Mouse (Mus musculus) heart, postnatal 25 days (tissue): ENCODE measurements at regions not wholly inside any gene's neighbourhood (a gene's known extent, or its start where the extent isn't known, plus 50 kb on each side); places are given as distances from the start of the nearest gene placed in this dataset.

Experiments
- DNase-seq: peaks from one replicate; pipeline ENCODE4 v3.0.0; 2022; ENCODE audit warnings: low spot score
- intact Hi-C: fragments of 180-260 bp; cut with DNase I; formaldehyde crosslinking; loops from one replicate; pipeline ENCODE4 v1.15.1; 2025

DNA sequence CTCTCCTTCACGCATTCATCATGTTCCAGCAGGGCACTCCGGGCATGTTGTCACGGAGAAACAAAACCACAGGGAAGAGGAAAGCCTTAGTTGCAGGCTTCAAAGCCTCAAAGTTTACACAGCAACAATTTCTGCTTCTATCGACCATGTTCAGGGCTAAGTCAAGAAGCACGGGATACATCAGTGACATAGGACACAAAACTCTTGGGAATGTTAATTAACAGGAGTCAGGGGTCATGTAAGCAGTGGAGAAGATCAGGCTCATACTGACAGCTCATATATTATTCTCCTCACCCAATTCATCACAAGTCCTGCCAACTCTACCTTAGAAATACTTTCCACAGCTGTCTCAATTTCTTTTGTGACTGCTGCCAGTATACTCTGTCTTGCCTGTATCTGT is 133.0 kb upstream of the Btbd3 start:
- DNase-seq: no peak
- intact Hi-C loops: no loop called here

DNA sequence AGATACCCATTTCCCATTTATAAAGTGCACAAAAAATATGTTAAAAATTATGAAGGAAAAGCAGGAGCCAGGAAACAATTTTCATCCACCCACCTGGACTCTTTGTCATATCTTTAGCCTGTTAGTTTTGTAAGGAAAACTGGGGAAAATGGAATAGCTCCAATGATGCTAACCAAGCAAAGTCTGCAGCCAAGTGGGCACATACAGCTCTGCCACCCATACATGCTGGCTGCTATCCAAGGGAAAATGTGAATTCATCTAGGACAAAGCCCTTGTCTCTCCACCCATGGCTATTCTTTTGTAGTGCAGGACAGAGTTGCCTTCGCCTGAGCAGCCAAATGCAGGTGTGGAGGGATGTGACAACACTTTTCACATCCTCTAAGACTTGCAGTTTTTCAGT is 135.5 kb upstream of the Btbd3 start:
- intact Hi-C loops: no loop called here
- DNase-seq: no peak

DNA sequence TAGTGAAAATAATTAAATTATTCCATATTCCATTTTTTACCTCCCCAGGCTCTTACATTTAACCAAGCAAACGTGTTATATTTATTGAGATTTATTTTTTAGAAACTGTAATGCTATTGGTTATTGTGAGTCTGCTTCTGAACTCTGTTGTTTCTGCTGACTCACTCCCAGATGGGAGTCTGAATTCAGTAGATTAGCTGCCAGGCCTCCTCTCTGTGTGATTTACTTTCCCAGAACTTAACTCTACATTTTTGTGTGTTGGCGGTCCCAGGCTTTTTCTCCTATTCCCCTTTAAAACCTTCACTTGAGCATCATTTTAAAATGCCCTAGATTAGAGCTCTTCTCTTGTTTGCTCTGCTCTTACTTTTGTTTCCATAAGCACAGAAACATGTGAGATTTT is 136.2 kb upstream of the Btbd3 start:
- no peak for DNase-seq
- intact Hi-C loops: no loop called here

DNA sequence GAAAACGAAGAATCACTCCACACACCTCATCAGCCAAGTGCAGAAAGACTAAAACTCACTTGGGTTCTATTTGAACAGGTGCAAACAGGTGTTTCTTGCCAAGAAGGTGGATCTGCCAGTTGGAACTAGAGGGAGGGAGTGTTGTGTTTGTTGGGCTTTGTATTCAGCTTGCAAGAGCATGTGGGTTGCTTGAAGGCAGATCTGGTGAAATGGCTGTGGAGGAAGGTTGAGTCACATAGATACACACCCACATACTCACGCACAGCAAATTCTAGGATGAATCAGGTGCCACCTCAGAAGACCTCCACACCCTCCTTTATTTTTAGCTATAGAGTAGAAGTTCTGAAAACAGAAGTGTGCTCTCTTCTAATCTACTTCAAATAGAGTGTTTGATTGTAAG is 156.6 kb upstream of the Btbd3 start:
- intact Hi-C loops: no loop called here
- DNase-seq: no peak

- intact Hi-C loops: no loop called here
- DNase-seq: no peak
Measured at GRCm38 (mm10) chr2:138085390-138085789, 171.0 kb upstream of the Btbd3 start.

DNA sequence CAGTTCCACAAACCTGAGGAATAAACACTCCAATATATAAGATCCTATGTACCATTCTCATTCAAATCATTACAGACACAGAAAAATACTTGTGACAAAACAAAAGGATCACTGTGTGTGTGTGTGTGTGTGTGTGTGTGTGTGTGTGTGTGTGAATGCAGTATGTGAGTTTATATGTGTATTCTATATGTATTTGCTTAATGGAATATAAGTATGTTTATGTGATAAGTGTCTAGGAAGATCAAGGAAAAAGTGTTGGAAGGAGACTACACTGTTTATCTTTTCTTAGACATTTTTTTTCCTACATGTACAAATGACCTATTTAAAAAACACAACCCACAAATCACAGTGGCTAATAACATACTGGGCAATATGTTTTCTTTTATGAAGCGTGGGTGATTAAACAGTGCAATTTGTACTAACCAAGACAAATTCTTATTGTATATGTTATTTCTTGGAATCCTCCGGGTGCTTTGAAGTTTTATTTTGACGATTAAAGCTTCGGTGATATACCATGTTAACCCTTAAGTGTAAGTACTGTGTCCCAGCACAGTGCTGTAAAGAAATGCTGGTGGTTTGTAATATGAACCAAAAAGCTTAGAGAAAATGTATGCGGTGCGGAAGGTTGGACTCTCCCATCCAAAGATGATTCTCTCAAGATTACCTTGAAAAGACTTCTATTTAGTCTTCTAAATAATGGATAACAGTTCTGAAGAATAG is 171.6 kb upstream of the Btbd3 start:
- DNase-seq: no peak
- intact Hi-C loops: no loop called here

DNA sequence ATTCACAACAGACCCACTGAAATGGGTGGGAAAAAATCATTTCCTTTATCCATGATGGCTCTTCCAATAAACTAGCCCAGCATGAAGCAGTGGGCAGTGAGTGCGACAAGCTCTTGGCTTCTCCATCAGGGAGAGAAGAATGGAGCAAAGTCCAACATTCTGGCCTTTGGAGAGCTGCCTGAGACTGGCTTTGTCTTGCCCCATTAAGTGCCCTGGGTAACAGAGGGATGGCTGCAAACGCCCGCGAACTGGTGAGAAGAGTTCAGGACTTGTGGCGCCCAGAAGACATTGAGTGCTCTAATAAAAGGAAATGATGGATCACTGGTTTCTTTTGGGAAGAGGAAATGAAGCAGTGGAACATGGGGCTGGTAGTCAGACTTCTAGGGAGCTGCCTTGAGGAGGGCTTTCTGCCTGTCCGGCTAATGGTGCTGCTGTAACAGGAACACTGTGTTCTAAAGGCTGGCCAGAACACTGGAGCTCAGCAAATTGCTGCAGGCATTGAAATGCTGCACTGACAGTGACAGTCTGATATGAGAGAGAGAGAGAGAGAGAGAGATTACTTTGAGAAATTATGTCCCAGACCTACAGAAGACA is 182.2 kb upstream of the Btbd3 start:
- no peak for DNase-seq

DNA sequence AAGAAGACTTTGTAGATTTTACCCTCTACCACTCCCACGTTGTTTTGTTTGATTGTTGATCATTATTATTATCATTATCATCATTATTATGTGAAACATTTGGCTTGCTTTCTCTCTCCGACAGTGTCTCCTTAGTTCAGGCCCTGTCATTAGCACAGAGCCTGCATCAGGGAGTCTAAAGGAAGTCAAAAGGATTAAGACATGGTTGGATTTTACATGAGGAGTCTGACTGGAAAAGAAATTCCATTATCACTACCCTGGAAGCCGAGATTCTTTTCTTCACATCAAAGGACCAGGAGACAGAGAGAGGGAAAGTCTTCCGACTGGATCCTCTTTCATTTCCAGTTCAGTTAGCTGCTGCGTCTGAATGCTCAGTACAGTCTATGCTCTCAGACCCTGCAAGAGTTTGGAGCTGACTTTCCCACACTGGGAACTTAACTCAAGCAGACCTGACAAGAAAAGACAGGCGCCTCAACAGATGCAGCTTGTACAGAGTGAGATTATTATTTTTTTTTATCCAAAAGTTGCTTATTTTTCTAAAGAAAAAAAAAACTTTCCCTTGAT is 184.1 kb upstream of the Btbd3 start:
- intact Hi-C loops: no loop called here
- no peak for DNase-seq

More for the DNA sequence above, 182.2 kb upstream of the Btbd3 start:
- intact Hi-C loops: no loop called here

DNA sequence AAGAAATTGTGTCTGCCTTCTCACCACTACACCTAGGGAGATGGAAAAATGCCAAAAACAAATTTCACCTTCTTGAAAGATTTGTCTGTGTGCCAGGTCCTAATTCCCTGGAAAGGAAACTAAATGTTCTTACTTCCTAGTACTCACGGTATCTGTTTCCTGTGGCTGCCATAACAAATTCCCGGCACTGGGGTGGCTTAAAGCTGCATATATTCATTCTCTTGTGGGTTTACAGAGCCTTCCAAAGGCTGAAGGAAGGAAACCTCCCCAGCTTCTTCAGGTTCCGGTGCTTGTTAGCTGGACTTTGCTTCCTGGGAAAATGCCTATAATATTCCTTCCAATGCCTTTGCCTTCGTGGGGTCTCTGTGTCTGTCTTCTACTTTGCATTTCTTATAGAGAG is 203.3 kb upstream of the Btbd3 start:
- DNase-seq: no peak
- intact Hi-C loops: loop anchor here (5.0 kb wide), 1 partner anchor 169 kb away; no protein-coding TSS in a partner anchor

GRCm38 (mm10) chr2:138048341-138048740 is 208.0 kb upstream of the Btbd3 start:
- no peak for DNase-seq
- intact Hi-C loops: no loop called here

- intact Hi-C loops: no loop called here
- DNase-seq: no peak
Measured at GRCm38 (mm10) chr2:138047781-138048201, 208.6 kb upstream of the Btbd3 start.

DNA sequence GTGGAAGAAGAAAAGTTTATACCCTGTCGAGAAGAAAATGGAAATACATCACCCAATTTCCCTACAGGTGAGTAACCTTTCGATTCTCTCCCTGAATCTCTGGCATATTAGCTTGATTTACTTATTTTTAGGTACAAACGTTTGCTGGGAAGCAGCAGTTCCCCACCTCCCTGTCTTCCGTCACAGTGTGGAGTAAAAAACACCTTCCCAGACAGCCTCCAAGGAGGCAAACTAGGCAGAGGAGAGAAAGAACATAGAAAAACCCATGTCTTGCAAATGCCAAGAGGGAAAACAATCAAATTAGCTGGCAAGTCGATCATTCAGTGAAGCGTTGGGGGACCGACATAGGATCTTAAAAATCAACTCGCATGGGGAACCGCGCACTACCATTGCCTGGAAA is 209.0 kb upstream of the Btbd3 start:
- intact Hi-C loops: no loop called here
- no peak for DNase-seq

- intact Hi-C loops: no loop called here
- DNase-seq: no peak
Measured at GRCm38 (mm10) chr2:138046918-138047317, 209.4 kb upstream of the Btbd3 start.

DNA sequence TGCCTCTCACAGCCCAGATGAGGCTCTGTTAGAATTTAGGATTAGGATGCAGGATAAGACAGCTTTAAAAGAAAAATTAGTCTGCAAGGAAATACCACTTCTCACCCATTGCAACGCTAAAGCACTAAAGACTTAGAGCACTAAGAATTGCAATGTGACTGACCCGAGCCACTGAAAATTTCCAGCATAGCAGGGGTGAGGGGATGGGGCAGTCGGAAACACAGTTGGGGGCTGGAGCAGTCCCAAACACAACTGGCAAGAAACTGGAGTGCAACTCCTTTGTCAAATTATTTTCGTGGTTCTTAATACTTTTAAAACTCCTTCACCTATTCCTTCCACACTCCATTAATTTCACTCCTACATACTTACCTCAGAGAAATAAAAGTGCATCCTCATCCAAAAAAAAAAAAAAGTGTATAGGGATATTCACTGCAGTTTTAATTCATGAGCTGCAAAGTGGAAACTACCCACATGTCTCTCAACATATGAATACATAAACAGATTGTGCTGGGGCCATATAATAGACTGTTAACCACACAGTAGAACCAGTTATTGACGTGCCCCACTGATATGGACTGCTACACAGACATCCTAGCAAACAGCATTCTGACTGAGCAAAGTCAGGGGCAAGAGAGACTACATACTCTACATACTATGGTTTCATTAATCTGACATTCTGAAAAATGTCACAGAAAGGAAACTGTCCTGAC is 210.3 kb upstream of the Btbd3 start:
- intact Hi-C loops: no loop called here
- no peak for DNase-seq

- DNase-seq: no peak
- intact Hi-C loops: no loop called here
Measured at GRCm38 (mm10) chr2:138040706-138041105, 215.7 kb upstream of the Btbd3 start.

DNA sequence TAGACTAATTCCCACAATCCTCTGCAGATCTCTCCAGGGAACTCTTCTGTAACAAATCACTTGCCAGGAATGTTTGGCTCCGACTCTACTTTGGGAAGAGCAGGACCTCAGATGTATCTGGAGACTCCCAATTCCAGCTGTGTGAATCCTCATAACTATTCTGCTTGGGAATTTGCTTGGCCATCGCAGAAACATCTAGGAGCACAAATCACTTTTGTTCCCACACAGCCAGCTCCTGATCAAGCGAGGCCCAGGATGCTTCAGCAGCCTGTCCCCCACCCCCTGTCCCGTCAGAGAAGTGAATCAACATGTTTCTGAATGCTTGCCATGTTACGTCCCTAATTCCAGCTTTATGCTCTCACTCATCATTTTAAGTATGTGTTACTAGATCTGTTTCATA is 216.1 kb upstream of the Btbd3 start:
- DNase-seq: peak; percentile 10
- intact Hi-C loops: no loop called here

- no peak for DNase-seq
- intact Hi-C loops: loop anchor here (5.0 kb wide), 2 partner anchors 248 to 678 kb away; no protein-coding TSS in a partner anchor
Measured at GRCm38 (mm10) chr2:138034123-138034736, 222.1 kb upstream of the Btbd3 start.

DNA sequence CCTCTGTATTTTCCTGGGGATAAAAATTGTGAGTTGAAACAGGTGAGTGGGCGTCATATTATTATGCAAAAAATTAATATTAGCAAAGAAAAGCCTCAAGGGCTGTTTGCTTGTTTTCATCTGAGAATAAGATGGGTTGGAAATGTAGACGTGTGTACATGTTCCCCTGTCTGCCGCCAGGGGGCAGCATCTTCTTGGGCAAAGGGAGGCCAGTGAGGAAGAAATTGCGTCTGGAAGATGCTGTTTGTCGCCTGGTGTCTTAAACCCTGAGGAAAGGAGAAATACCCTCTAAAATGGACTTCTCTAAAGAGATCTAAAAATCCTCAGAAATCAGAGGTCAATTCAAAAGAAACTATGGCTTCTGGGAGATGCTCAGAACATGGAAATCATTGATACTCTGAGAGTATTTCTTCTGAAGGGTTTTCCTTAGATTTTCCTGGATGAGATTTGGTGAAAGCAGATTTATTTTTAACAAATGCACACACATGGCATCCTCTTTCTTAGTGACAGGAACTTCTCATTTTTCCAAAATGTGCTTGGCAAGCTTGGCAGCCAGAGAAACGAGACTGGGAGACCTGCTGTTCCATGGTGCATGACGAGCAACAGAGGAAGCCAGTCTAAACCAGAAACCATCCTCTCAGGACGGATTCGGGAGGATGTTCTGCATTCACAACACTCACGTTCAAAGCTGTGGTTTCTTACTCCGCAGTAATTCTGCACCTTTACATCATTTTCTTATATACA is 222.8 kb upstream of the Btbd3 start:
- DNase-seq: peak; percentile 39
- intact Hi-C loops: loop anchor here (5.0 kb wide), 2 partner anchors 249 to 679 kb away; no protein-coding TSS in a partner anchor

- intact Hi-C loops: no loop called here
- DNase-seq: no peak
Measured at GRCm38 (mm10) chr2:138027411-138027810, 229.0 kb upstream of the Btbd3 start.

- intact Hi-C loops: no loop called here
- no peak for DNase-seq
Measured at GRCm38 (mm10) chr2:138023558-138023957, 232.8 kb upstream of the Btbd3 start.
